Mouse (Mus musculus) stomach, postnatal 0 days (tissue): ENCODE data around the gene Wnt9a.

Experiments
- CTCF ChIP-seq: IDR thresholded peaks from 2 replicates; pipeline ENCODE4 v1.5.1; 2016; ENCODE audit warnings: antibody characterized with exemption, low read depth, mild to moderate bottlenecking, moderate library complexity
- EP300 ChIP-seq: optimal IDR thresholded peaks from 2 replicates; pipeline ENCODE3; 2016; ENCODE audit warnings: antibody characterized with exemption

DNA sequence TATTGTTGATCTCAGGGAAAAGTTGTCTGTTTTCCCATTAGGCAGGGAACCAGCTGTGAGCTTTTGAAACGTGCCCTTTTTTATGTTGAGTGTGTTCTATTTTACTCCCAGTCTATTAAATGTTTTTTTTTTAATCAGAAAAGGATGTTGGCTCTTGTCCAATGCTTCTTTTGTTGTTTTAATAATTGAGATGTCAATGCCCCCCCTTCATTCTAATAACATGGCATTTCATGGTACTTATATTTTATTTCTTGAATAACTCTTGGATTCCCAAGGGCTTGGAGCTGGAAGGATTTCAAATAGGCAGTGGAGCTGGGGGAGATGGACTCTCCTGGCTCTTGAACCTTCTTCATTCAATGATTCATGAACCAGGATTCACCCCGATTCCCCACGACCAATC is 59.3 kb downstream of the Wnt9a start:
- TF ChIP-seq CTCF = no peak
- no peak for TF ChIP-seq EP300
